Mouse (Mus musculus) left cerebral cortex, postnatal 4 days (tissue): Measurements from ENCODE around the gene Pitpna. TPM values are rescaled to one million over a fixed set of nuclear protein-coding genes. Genes with fewer than 3 reads are reported as not detected.

Experiments used
- microRNA-seq: library from miRNA; unstranded; fragments of <30 nt; microRNA quantifications from one replicate; pipeline ENCODE4 v1.2.0, GENCODE M21; 2022
- total RNA-seq, 2 experiments: library from RNA; stranded (reverse); gene quantifications; 2 replicates each; pipeline ENCODE4 v1.2.3; 2021

Pitpna gene
- total RNA-seq, 2 experiments from 2014 or later, result 249 to 259 TPM

Small RNA genes lying within 50 kb of the gene (microRNA-seq; reads per million reads assigned to microRNA genes)
- not detected for gene Mir3971

Other genes starting within 250 kb of the Pitpna start
- gene Rpa1, start 239.8 kb upstream of the Pitpna start, total RNA-seq, result 10 to 100 TPM; 43.4 to 48.8 TPM
- 10 to 100 TPM; 18.9 to 19.1 TPM for gene Smyd4, start 239.7 kb upstream of the Pitpna start, total RNA-seq
- 10 to 100 TPM; 15.1 to 19.9 TPM for gene Serpinf1, start 165.4 kb upstream of the Pitpna start, total RNA-seq
- under 1 TPM in 1 of 2 experiments, not detected in 1; 0.26 TPM for gene Serpinf2, start 148.5 kb upstream of the Pitpna start, total RNA-seq
- gene Wdr81, start 133.4 kb upstream of the Pitpna start, total RNA-seq, result 10 to 100 TPM; 17.6 to 19.1 TPM
- under 1 TPM; 0.80 to 0.95 TPM for gene Tlcd2, start 126.4 kb upstream of the Pitpna start, total RNA-seq
- 100 to 1,000 TPM; 136 to 137 TPM for gene Prpf8, start 101.3 kb upstream of the Pitpna start, total RNA-seq
- 1 to 10 TPM; 1.8 to 1.9 TPM for gene Rilp, start 78.0 kb upstream of the Pitpna start, total RNA-seq
- gene Scarf1, start 74.6 kb upstream of the Pitpna start, total RNA-seq, result 1 to 10 TPM; 3.0 to 3.5 TPM
- gene Slc43a2, start 56.4 kb upstream of the Pitpna start, total RNA-seq, result 10 to 100 TPM; 43.5 to 51.1 TPM
- gene Inpp5k, start 42.9 kb downstream of the Pitpna start, total RNA-seq, result 10 to 100 TPM; 45.5 to 47.2 TPM
- gene Myo1c, start 62.4 kb downstream of the Pitpna start, total RNA-seq, result 10 to 100 TPM; 38.1 to 41.0 TPM
- 100 to 1,000 TPM; 118 to 119 TPM for gene Crk, start 91.2 kb downstream of the Pitpna start, total RNA-seq
- 1,000 to 10,000 TPM; 1,671 to 1,788 TPM for gene Ywhae, start 144.8 kb downstream of the Pitpna start, total RNA-seq
- gene Doc2b, start 208.0 kb downstream of the Pitpna start, total RNA-seq, result 10 to 100 TPM; 47.9 to 53.4 TPM